10 mouse cellular contexts compared by ENCODE assay signal in genomic region chr9:44078136-44078797, GRCm38 (mm10). TPM values are rescaled to one million over a fixed set of nuclear protein-coding genes. Genes with fewer than 3 reads are reported as not detected.
DNase-seq lines count a peak whose midpoint lies in the region; ATAC-seq and TF ChIP-seq lines count a peak whose summit lies in the region.
"Had no signal": no experiment of that assay in that cellular context is flagged by ENCODE, and none has a peak within 500 bp of the region (broad histone marks: within the 10 kb centered on the region; RNA-seq: fewer than 3 reads in every experiment).

No protein-coding gene starts in this region.

- DNase-seq in heart, adult 2 months: no peak
- no peak for DNase-seq in heart, postnatal 36 days
- DNase-seq in left cerebral cortex, adult 2 months (ENCODE audit: extremely low spot score in 1 of 2, low spot score in 2 of 2): peak in 1 of 2 experiments; percentile 9
- no peak for DNase-seq in left cerebral cortex, postnatal 14 days (ENCODE audit: low spot score in 2 of 2)
- DNase-seq in adipocyte (ENCODE audit: low spot score): no peak
- DNase-seq: right cerebral cortex, postnatal 14 days had no signal

- WGBS in heart, adult 2 months: 60% methylated on average over 10 of the region's 10 CpGs
- WGBS in intestine, postnatal 0 days: 56% methylated on average over 10 of the region's 10 CpGs

- no peak for TF ChIP-seq POLR2A in heart, adult 2 months (IDR thresholded peaks at IDR 0.05; ENCODE audit: insufficient read depth, low read depth, low read length)
- no peak for TF ChIP-seq POLR2A in myocyte (IDR thresholded peaks at IDR 0.05; ENCODE audit: insufficient read length, low read depth)

- no peak overlapping the region for H3ac ChIP-seq in myocyte (ENCODE audit: control insufficient read depth, insufficient read length)

- no peaks in the 10 kb centered on the region for H3K9me3 ChIP-seq in intestine, postnatal 0 days (ENCODE audit: control insufficient read depth)
- H3K9me3 ChIP-seq: forebrain, embryonic 10.5 days had no signal

- H3K27me3 ChIP-seq in heart, adult 2 months (ENCODE audit: control insufficient read depth, insufficient read depth, low read length): no peaks in the 10 kb centered on the region
- no peaks in the 10 kb centered on the region for H3K27me3 ChIP-seq in intestine, postnatal 0 days (replicated peaks; ENCODE audit: control insufficient read depth, insufficient read depth, low read length)
- no peaks in the 10 kb centered on the region for H3K27me3 ChIP-seq in myocyte (ENCODE audit: control insufficient read depth, insufficient read depth, insufficient read length)

- H3K36me3 ChIP-seq in heart, adult 2 months (ENCODE audit: control insufficient read depth, insufficient read depth, low read length): peaks cover 2% of the 10 kb centered on the region
- H3K36me3 ChIP-seq in intestine, postnatal 0 days (ENCODE audit: control insufficient read depth, insufficient read depth): no peaks in the 10 kb centered on the region
- H3K36me3 ChIP-seq in myocyte (ENCODE audit: control insufficient read depth, insufficient read depth): no peaks in the 10 kb centered on the region
- H3K36me3 ChIP-seq: forebrain, embryonic 10.5 days had no signal

- peak overlapping the region; percentile 86 for H3K27ac ChIP-seq in heart, adult 2 months
- H3K27ac ChIP-seq in left cerebral cortex, adult 2 months: peak overlapping the region; percentile 91
- no peak overlapping the region for H3K27ac ChIP-seq in intestine, postnatal 0 days (ENCODE audit: low read depth, low read length)
- H3K27ac ChIP-seq: forebrain, embryonic 10.5 days; macrophage had no signal

- H3K4me2 ChIP-seq in intestine, postnatal 0 days (replicated peaks; ENCODE audit: low read depth): peak overlapping the region; percentile 13; the same call in 1 of the 2 replicates
- peak overlapping the region; percentile 84 for H3K4me2 ChIP-seq in myocyte (ENCODE audit: low read depth)

- TF ChIP-seq CTCF in heart, adult 2 months (IDR thresholded peaks at IDR 0.05): no peak
- no peak for TF ChIP-seq CTCF in left cerebral cortex, adult 2 months (IDR thresholded peaks at IDR 0.05)
- TF ChIP-seq CTCF in intestine, postnatal 0 days (IDR thresholded peaks at IDR 0.05; ENCODE audit: low read depth): peak; percentile 22

- no peak for TF ChIP-seq EP300 in heart, adult 2 months (IDR thresholded peaks at IDR 0.05; ENCODE audit: insufficient read depth, low read depth, low read length)

- peaks cover 13% of the 10 kb centered on the region for H3K4me1 ChIP-seq in heart, adult 2 months (ENCODE audit: control insufficient read depth, insufficient read depth, low read length)
- H3K4me1 ChIP-seq in intestine, postnatal 0 days (replicated peaks; ENCODE audit: control insufficient read depth, insufficient read depth, low read length): peaks cover 2% of the 10 kb centered on the region; the same call in 1 of the 2 replicates

- intact Hi-C loops in heart, adult 2 months (cut with DNase I): no loop called here
- intact Hi-C loops in heart, postnatal 36 days (cut with DNase I): no loop called here
- intact Hi-C loops in left cerebral cortex, adult 2 months (cut with DNase I): loop anchor here (2.0 kb wide), 1 partner anchor 31 kb away; no protein-coding TSS in a partner anchor
- intact Hi-C loops in left cerebral cortex, postnatal 14 days (cut with DNase I): no loop called here

- H3K9ac ChIP-seq in heart, adult 2 months (ENCODE audit: low read depth, low read length): peak overlapping the region; percentile 54
- H3K9ac ChIP-seq in intestine, postnatal 0 days (ENCODE audit: low read depth, low read length): no peak overlapping the region

- 0 out of 2 replicates have a peak, but pooled peaks have one; percentile 11 for ATAC-seq in intestine, postnatal 0 days

- H3K4me3 ChIP-seq in heart, adult 2 months: peak overlapping the region; percentile 3; the same call in 1 of the 2 replicates
- no peak overlapping the region for H3K4me3 ChIP-seq in left cerebral cortex, adult 2 months
- no peak overlapping the region for H3K4me3 ChIP-seq in intestine, postnatal 0 days (ENCODE audit: low read depth, low read length)
- H3K4me3 ChIP-seq in myocyte: no peak overlapping the region
- H3K4me3 ChIP-seq: forebrain, embryonic 10.5 days had no signal

- H3K79me2 ChIP-seq in heart, adult 2 months (replicated peaks; ENCODE audit: control insufficient read depth, insufficient read depth, low read length): no peaks in the 10 kb centered on the region
- no peaks in the 10 kb centered on the region for H3K79me2 ChIP-seq in myocyte (ENCODE audit: control insufficient read depth, insufficient read depth)

TF ChIP-seq in myocyte, 11 proteins besides CTCF, POLR2A, EP300 and RAD21:
- no peak for TF ChIP-seq E2F4 (IDR thresholded peaks at IDR 0.05; ENCODE audit: insufficient read depth)
- no peak for TF ChIP-seq MAX (IDR thresholded peaks at IDR 0.05; ENCODE audit: low read depth)
- TF ChIP-seq POLR2AphosphoS2 (IDR thresholded peaks at IDR 0.05; ENCODE audit: insufficient read length, low read depth): no peak
- TF ChIP-seq TCF3 (IDR thresholded peaks at IDR 0.05; ENCODE audit: insufficient read length, low read depth): no peak
- TF ChIP-seq REST (IDR thresholded peaks at IDR 0.05; ENCODE audit: insufficient read depth, insufficient read length): no peak
- TF ChIP-seq MYOG (IDR thresholded peaks at IDR 0.05; ENCODE audit: control insufficient read depth in 1 of 3, insufficient read depth in 1 of 3, insufficient read length in 2 of 3, low read depth in 2 of 3): no peak
- no peak for TF ChIP-seq MYOD1 (IDR thresholded peaks at IDR 0.05; ENCODE audit: control insufficient read depth in 1 of 3, insufficient read length in 2 of 3, low read depth in 2 of 3)
- no peak for TF ChIP-seq TCF12 (IDR thresholded peaks at IDR 0.05; ENCODE audit: insufficient read depth, poor library complexity, severe bottlenecking)
- no peak for TF ChIP-seq SRF (IDR thresholded peaks at IDR 0.05; ENCODE audit: control insufficient read depth, insufficient read length, low read depth)
- TF ChIP-seq CEBPB (IDR thresholded peaks at IDR 0.05; ENCODE audit: insufficient read depth, poor library complexity, severe bottlenecking): no peak
- TF ChIP-seq USF1 (IDR thresholded peaks at IDR 0.05; ENCODE audit: low read depth): no peak

RNA-seq across cellular contexts. Expression of gene Usp2, which starts 11.4 kb away (rescaled TPM):
- 100 to 1,000 TPM in 1 of 2 experiments, 10 to 100 TPM in 1; 75.8 to 206 TPM for total RNA-seq in heart, adult 2 months (2021)
- polyA plus RNA-seq in heart, adult 2 months (2012; rRNA removed): 62.8 and 73.8 TPM in 2 replicates
- 100 to 1,000 TPM; 137 to 198 TPM for total RNA-seq in heart, postnatal 36 days (2021)
- 100 to 1,000 TPM in 1 of 2 experiments, 10 to 100 TPM in 1; 99.3 to 120 TPM for total RNA-seq in left cerebral cortex, adult 2 months (2021)
- 10 to 100 TPM; 71.9 to 87.1 TPM for total RNA-seq in left cerebral cortex, postnatal 14 days (2021)
- polyA plus RNA-seq in intestine, postnatal 0 days (2015; fragmentation: Nextera tagmentation; extraction: Ambion mirVana): 9.7 and 10.4 TPM in 2 replicates
- polyA plus RNA-seq in myocyte (2012; fragmentation: generic; extraction: Trizol): 17.0 TPM

RNA-seq across cellular contexts. Expression of gene Mfrp, which starts 23.3 kb away (rescaled TPM):
- under 1 TPM in 1 of 2 experiments, not detected in 1; 0.05 TPM for total RNA-seq in heart, adult 2 months (2021)
- 0.04 and 0.12 TPM in 2 replicates for polyA plus RNA-seq in heart, adult 2 months (2012; rRNA removed)
- not detected for total RNA-seq in heart, postnatal 36 days (2021)
- total RNA-seq in left cerebral cortex, adult 2 months (2021): 1 to 10 TPM in 1 of 2 experiments, under 1 TPM in 1; 0.82 to 1.6 TPM
- under 1 TPM; 0.46 to 0.82 TPM for total RNA-seq in left cerebral cortex, postnatal 14 days (2021)
- 0.05 TPM in 1 of 2 replicates, not detected in the other for polyA plus RNA-seq in intestine, postnatal 0 days (2015; fragmentation: Nextera tagmentation; extraction: Ambion mirVana)
- 0.01 TPM for polyA plus RNA-seq in myocyte (2012; fragmentation: generic; extraction: Trizol)
- polyA plus RNA-seq: macrophage had no signal

RNA-seq across cellular contexts. Expression of gene C1qtnf5, which starts 28.8 kb away (rescaled TPM):
- total RNA-seq in heart, adult 2 months (2021): 1 to 10 TPM; 4.8 to 7.6 TPM
- polyA plus RNA-seq in heart, adult 2 months (2012; rRNA removed): 9.4 and 13.8 TPM in 2 replicates
- 1 to 10 TPM; 8.4 to 8.9 TPM for total RNA-seq in heart, postnatal 36 days (2021)
- 10 to 100 TPM; 14.2 to 15.3 TPM for total RNA-seq in left cerebral cortex, adult 2 months (2021)
- 10 to 100 TPM; 17.1 to 19.6 TPM for total RNA-seq in left cerebral cortex, postnatal 14 days (2021)
- polyA plus RNA-seq in intestine, postnatal 0 days (2015; fragmentation: Nextera tagmentation; extraction: Ambion mirVana): 5.4 and 6.0 TPM in 2 replicates
- polyA plus RNA-seq in myocyte (2012; fragmentation: generic; extraction: Trizol): 0.61 TPM
- polyA plus RNA-seq: forebrain, embryonic 10.5 days; macrophage had no signal

RNA-seq across cellular contexts. Expression of gene Gm49380, which starts 35.0 kb away (rescaled TPM):
- total RNA-seq in heart, adult 2 months (2021): under 1 TPM; 0.21 to 0.23 TPM
- not detected in 2 replicates for polyA plus RNA-seq in heart, adult 2 months (2012; rRNA removed)
- under 1 TPM in 1 of 2 experiments, not detected in 1; 0.14 TPM for total RNA-seq in heart, postnatal 36 days (2021)
- under 1 TPM in 1 of 2 experiments, not detected in 1; 0.56 TPM for total RNA-seq in left cerebral cortex, adult 2 months (2021)
- total RNA-seq in left cerebral cortex, postnatal 14 days (2021): under 1 TPM; 0.25 to 0.37 TPM
- polyA plus RNA-seq in intestine, postnatal 0 days (2015; fragmentation: Nextera tagmentation; extraction: Ambion mirVana): 0.05 TPM in 1 of 2 replicates, not detected in the other
- 0.02 TPM for polyA plus RNA-seq in myocyte (2012; fragmentation: generic; extraction: Trizol)

RNA-seq across cellular contexts. Expression of gene Rnf26, which starts 35.0 kb away (rescaled TPM):
- 1 to 10 TPM; 6.5 to 6.7 TPM for total RNA-seq in heart, adult 2 months (2021)
- 7.3 and 10.4 TPM in 2 replicates for polyA plus RNA-seq in heart, adult 2 months (2012; rRNA removed)
- 1 to 10 TPM; 6.7 to 7.6 TPM for total RNA-seq in heart, postnatal 36 days (2021)
- 10 to 100 TPM; 32.7 to 33.1 TPM for total RNA-seq in left cerebral cortex, adult 2 months (2021)
- 10 to 100 TPM; 28.1 to 31.9 TPM for total RNA-seq in left cerebral cortex, postnatal 14 days (2021)
- 18.4 and 18.8 TPM in 2 replicates for polyA plus RNA-seq in intestine, postnatal 0 days (2015; fragmentation: Nextera tagmentation; extraction: Ambion mirVana)
- polyA plus RNA-seq in myocyte (2012; fragmentation: generic; extraction: Trizol): 29.5 TPM
